Mouse (Mus musculus): ENCODE measurements around the gene Emp2. TPM values are rescaled to one million over a fixed set of nuclear protein-coding genes. Genes with fewer than 3 reads are reported as not detected.
"Not testable (repeated sequence)": the region's sequence is repeated elsewhere in the genome, so short reads cannot be mapped to it uniquely, and the experiment has no call there.

Gene Emp2
- polyA plus RNA-seq, 1 experiment from 2014 or later: 26.6 TPM

GRCm38 (mm10) chr16:10288115-10288514, 25.7 kb downstream of the Emp2 start:
- 86% methylated on average over 6 of the region's 6 CpGs for WGBS
- H3K27me3 ChIP-seq (ENCODE audit: control insufficient read depth, insufficient read depth, low read length): no peaks in the 10 kb centered on the region
- no peak overlapping the region for H3K4me2 ChIP-seq (replicated peaks; ENCODE audit: low read depth, low read length)
- ATAC-seq (ENCODE audit: insufficient number of reproducible peaks, insufficient read depth, low FRiP score, low read depth): no peak
- H3K27ac ChIP-seq (ENCODE audit: low read length): no peak overlapping the region
- H3K4me1 ChIP-seq (ENCODE audit: control insufficient read depth, insufficient read depth, low read length): 0 out of 2 replicates have a peak, but pooled peaks cover 6% of the 10 kb centered on the region
- no peak overlapping the region for H3K9ac ChIP-seq (replicated peaks; ENCODE audit: low read depth, low read length)
- H3K4me3 ChIP-seq (ENCODE audit: low read depth, low read length): no peak overlapping the region
- no peaks in the 10 kb centered on the region; the same call in none of the 2 replicates for H3K36me3 ChIP-seq (ENCODE audit: control insufficient read depth, insufficient read depth, low read length)
- no peaks in the 10 kb centered on the region for H3K9me3 ChIP-seq (ENCODE audit: control insufficient read depth, low read depth, low read length)

GRCm38 (mm10) chr16:10286513-10287268, 27.1 kb downstream of the Emp2 start:
- Histone ChIP-seq H3K9me3 (ENCODE audit: control insufficient read depth, low read depth, low read length) (no peaks in the 10 kb centered on the region), H3K4me1 (ENCODE audit: control insufficient read depth, insufficient read depth, low read length) (0 out of 2 replicates have a peak, but pooled peaks cover 6% of the 10 kb centered on the region), H3K4me2 (replicated peaks; ENCODE audit: low read depth, low read length) (no peak overlapping the region), H3K36me3 (ENCODE audit: control insufficient read depth, insufficient read depth, low read length) (no peaks in the 10 kb centered on the region; the same call in none of the 2 replicates), H3K27ac (ENCODE audit: low read length) (no peak overlapping the region), H3K4me3 (ENCODE audit: low read depth, low read length) (no peak overlapping the region), H3K9ac (replicated peaks; ENCODE audit: low read depth, low read length) (no peak overlapping the region), H3K27me3 (ENCODE audit: control insufficient read depth, insufficient read depth, low read length) (no peaks in the 10 kb centered on the region)
- no peak for ATAC-seq (ENCODE audit: insufficient number of reproducible peaks, insufficient read depth, low FRiP score, low read depth)
- 71% methylated on average over 9 of the region's 9 CpGs for WGBS

- Histone ChIP-seq H3K36me3 (ENCODE audit: control insufficient read depth, insufficient read depth, low read length) (no peaks in the 10 kb centered on the region; the same call in none of the 2 replicates), H3K4me1 (ENCODE audit: control insufficient read depth, insufficient read depth, low read length) (0 out of 2 replicates have a peak, but pooled peaks cover 6% of the 10 kb centered on the region), H3K9me3 (ENCODE audit: control insufficient read depth, low read depth, low read length) (no peaks in the 10 kb centered on the region), H3K9ac (replicated peaks; ENCODE audit: low read depth, low read length) (no peak overlapping the region), H3K27ac (ENCODE audit: low read length) (no peak overlapping the region), H3K4me2 (replicated peaks; ENCODE audit: low read depth, low read length) (no peak overlapping the region), H3K27me3 (ENCODE audit: control insufficient read depth, insufficient read depth, low read length) (no peaks in the 10 kb centered on the region), H3K4me3 (ENCODE audit: low read depth, low read length) (no peak overlapping the region)
- ATAC-seq (ENCODE audit: insufficient number of reproducible peaks, insufficient read depth, low FRiP score, low read depth): no peak
- WGBS: 82% methylated on average over 3 of the region's 3 CpGs
Observed at GRCm38 (mm10) chr16:10281890-10282289, 31.9 kb downstream of the Emp2 start.

- ATAC-seq (ENCODE audit: insufficient number of reproducible peaks, insufficient read depth, low FRiP score, low read depth): no peak
- no peak overlapping the region for H3K4me2 ChIP-seq (replicated peaks; ENCODE audit: low read depth, low read length)
Observed at GRCm38 (mm10) chr16:10280286-10280951, 33.3 kb downstream of the Emp2 start.

GRCm38 (mm10) chr16:10276778-10277177, 37.0 kb downstream of the Emp2 start:
- not testable (repeated sequence) for H3K4me1 ChIP-seq (ENCODE audit: control insufficient read depth, insufficient read depth, low read length); H3K27ac ChIP-seq (ENCODE audit: low read length); H3K9me3 ChIP-seq (ENCODE audit: control insufficient read depth, low read depth, low read length); ATAC-seq (ENCODE audit: insufficient number of reproducible peaks, insufficient read depth, low FRiP score, low read depth); H3K4me3 ChIP-seq (ENCODE audit: low read depth, low read length); H3K9ac ChIP-seq (replicated peaks; ENCODE audit: low read depth, low read length); H3K27me3 ChIP-seq (ENCODE audit: control insufficient read depth, insufficient read depth, low read length); H3K36me3 ChIP-seq (ENCODE audit: control insufficient read depth, insufficient read depth, low read length); H3K4me2 ChIP-seq (replicated peaks; ENCODE audit: low read depth, low read length)
- 80% methylated on average over 5 of the region's 5 CpGs for WGBS

More at GRCm38 (mm10) chr16:10280286-10280951, 33.3 kb downstream of the Emp2 start:
- 50% methylated on average over 12 of the region's 12 CpGs for WGBS
- H3K27me3 ChIP-seq (ENCODE audit: control insufficient read depth, insufficient read depth, low read length): no peaks in the 10 kb centered on the region
- no peak overlapping the region for H3K4me3 ChIP-seq (ENCODE audit: low read depth, low read length)
- no peak overlapping the region for H3K9ac ChIP-seq (replicated peaks; ENCODE audit: low read depth, low read length)
- H3K27ac ChIP-seq (ENCODE audit: low read length): no peak overlapping the region
- H3K36me3 ChIP-seq (ENCODE audit: control insufficient read depth, insufficient read depth, low read length): no peaks in the 10 kb centered on the region; the same call in none of the 2 replicates
- H3K4me1 ChIP-seq (ENCODE audit: control insufficient read depth, insufficient read depth, low read length): no peaks in the 10 kb centered on the region
- no peaks in the 10 kb centered on the region for H3K9me3 ChIP-seq (ENCODE audit: control insufficient read depth, low read depth, low read length)

GRCm38 (mm10) chr16:10274465-10274864, 39.3 kb downstream of the Emp2 start:
- 72% methylated on average over 4 of the region's 4 CpGs for WGBS
- Histone ChIP-seq H3K4me3 (ENCODE audit: low read depth, low read length) (no peak overlapping the region), H3K9me3 (ENCODE audit: control insufficient read depth, low read depth, low read length) (no peaks in the 10 kb centered on the region), H3K27me3 (ENCODE audit: control insufficient read depth, insufficient read depth, low read length) (no peaks in the 10 kb centered on the region), H3K4me1 (ENCODE audit: control insufficient read depth, insufficient read depth, low read length) (no peaks in the 10 kb centered on the region), H3K9ac (replicated peaks; ENCODE audit: low read depth, low read length) (no peak overlapping the region), H3K4me2 (replicated peaks; ENCODE audit: low read depth, low read length) (no peak overlapping the region), H3K27ac (ENCODE audit: low read length) (no peak overlapping the region), H3K36me3 (ENCODE audit: control insufficient read depth, insufficient read depth, low read length) (no peaks in the 10 kb centered on the region)
- no peak for ATAC-seq (ENCODE audit: insufficient number of reproducible peaks, insufficient read depth, low FRiP score, low read depth)

- Histone ChIP-seq H3K4me1 (ENCODE audit: control insufficient read depth, insufficient read depth, low read length) (no peaks in the 10 kb centered on the region), H3K27ac (ENCODE audit: low read length) (no peak overlapping the region), H3K36me3 (ENCODE audit: control insufficient read depth, insufficient read depth, low read length) (no peaks in the 10 kb centered on the region), H3K27me3 (ENCODE audit: control insufficient read depth, insufficient read depth, low read length) (no peaks in the 10 kb centered on the region), H3K4me2 (replicated peaks; ENCODE audit: low read depth, low read length) (no peak overlapping the region), H3K4me3 (ENCODE audit: low read depth, low read length) (no peak overlapping the region), H3K9ac (replicated peaks; ENCODE audit: low read depth, low read length) (no peak overlapping the region), H3K9me3 (ENCODE audit: control insufficient read depth, low read depth, low read length) (no peaks in the 10 kb centered on the region)
- no peak for ATAC-seq (ENCODE audit: insufficient number of reproducible peaks, insufficient read depth, low FRiP score, low read depth)
- WGBS: 19% methylated on average over 3 of the region's 3 CpGs
Observed at GRCm38 (mm10) chr16:10272256-10272655, 41.5 kb downstream of the Emp2 start.

- Histone ChIP-seq H3K27me3 (ENCODE audit: control insufficient read depth, insufficient read depth, low read length) (no peaks in the 10 kb centered on the region), H3K27ac (ENCODE audit: low read length) (no peak overlapping the region), H3K4me1 (ENCODE audit: control insufficient read depth, insufficient read depth, low read length) (no peaks in the 10 kb centered on the region), H3K9me3 (ENCODE audit: control insufficient read depth, low read depth, low read length) (no peaks in the 10 kb centered on the region), H3K4me3 (ENCODE audit: low read depth, low read length) (no peak overlapping the region), H3K4me2 (replicated peaks; ENCODE audit: low read depth, low read length) (no peak overlapping the region), H3K36me3 (ENCODE audit: control insufficient read depth, insufficient read depth, low read length) (no peaks in the 10 kb centered on the region), H3K9ac (replicated peaks; ENCODE audit: low read depth, low read length) (no peak overlapping the region)
- WGBS: 67% methylated on average over 1 of the region's 1 CpGs
- ATAC-seq (ENCODE audit: insufficient number of reproducible peaks, insufficient read depth, low FRiP score, low read depth): no peak
Observed at GRCm38 (mm10) chr16:10253993-10254392, 59.8 kb downstream of the Emp2 start.

All from stomach, embryonic 14.5 days (tissue).